Mouse (Mus musculus) heart, adult 9 months (tissue): ENCODE data around the gene Bzw2.

Experiments used
- DNase-seq, 2 experiments: peaks; one replicate each; pipeline ENCODE4 v3.0.0; 2022; ENCODE audit warnings: low spot score in 2 of 2

Gene Bzw2

GRCm38 (mm10) chr12:36070231-36070630 is 87.6 kb downstream of the Bzw2 start:
- no peak for DNase-seq

GRCm38 (mm10) chr12:36067538-36067937 is 90.3 kb downstream of the Bzw2 start:
- DNase-seq, result no peak

GRCm38 (mm10) chr12:36065911-36066310 is 92.0 kb downstream of the Bzw2 start:
- DNase-seq, result no peak

GRCm38 (mm10) chr12:36057699-36058098 is 100.2 kb downstream of the Bzw2 start:
- no peak for DNase-seq

- no peak for DNase-seq
These were observed 107.6 kb downstream of the Bzw2 start for GRCm38 (mm10) chr12:36050276-36050675.

- DNase-seq, result no peak
These were observed 110.3 kb downstream of the Bzw2 start for GRCm38 (mm10) chr12:36047593-36047992.

- no peak for DNase-seq
These were observed 111.7 kb downstream of the Bzw2 start for GRCm38 (mm10) chr12:36046196-36046595.

GRCm38 (mm10) chr12:36044691-36045090 is 113.2 kb downstream of the Bzw2 start:
- DNase-seq, result no peak

- DNase-seq, result peak; percentile 86 to 91
These were observed 115.5 kb downstream of the Bzw2 start, which contains the start of gene Tspan13 for GRCm38 (mm10) chr12:36042348-36042778. Gene Tspan13 (minus strand): TSS chr12:36042500.
